Mouse (Mus musculus) kidney, adult 2 months (tissue): ENCODE results near the gene Trim72. TPM values are rescaled to one million over a fixed set of nuclear protein-coding genes. Genes with fewer than 3 reads are reported as not detected.
"Not testable (repeated sequence)": the region's sequence is repeated elsewhere in the genome, so short reads cannot be mapped to it uniquely, and the experiment has no call there.

ENCODE experiments used
- DNase-seq: peaks from one replicate; pipeline ENCODE4 v3.0.0; 2021
- H3K27ac ChIP-seq: fragments of 200-500 bp; 2 replicates; pipeline ENCODE4 v1.5.1; 2012; ENCODE audit warnings: low read depth, low read length, control low read depth, inconsistent platforms; ENCODE audit not compliant: insufficient read depth
- H3K27me3 ChIP-seq: fragments of 200-500 bp; replicated peaks from 2 replicates; pipeline ENCODE4 v1.6.1; 2012; ENCODE audit warnings: mild to moderate bottlenecking, moderate library complexity, low read length, inconsistent platforms; ENCODE audit not compliant: control insufficient read depth, insufficient read depth
- H3K36me3 ChIP-seq: fragments of 200-500 bp; 2 replicates; pipeline ENCODE4 v1.6.1; 2012; ENCODE audit warnings: mild to moderate bottlenecking, moderate library complexity, low read length, inconsistent platforms; ENCODE audit not compliant: control insufficient read depth, insufficient read depth
- H3K4me1 ChIP-seq: fragments of 200-500 bp; 2 replicates; pipeline ENCODE4 v1.6.1; 2011; ENCODE audit warnings: low read length; ENCODE audit not compliant: control insufficient read depth, insufficient read depth
- H3K4me3 ChIP-seq: fragments of 200-500 bp; 2 replicates; pipeline ENCODE4 v1.5.1; 2011; ENCODE audit warnings: mild to moderate bottlenecking, low read depth, low read length, control low read depth; ENCODE audit not compliant: insufficient read depth
- CTCF ChIP-seq: fragments of 200-500 bp; conservative IDR thresholded peaks from 2 replicates; pipeline ENCODE4 v1.5.1; 2011; ENCODE audit warnings: low read depth, mild to moderate bottlenecking, control low read depth, low read length, moderate library complexity, mixed read lengths; ENCODE audit not compliant: insufficient read depth, insufficient read length
- POLR2A ChIP-seq: fragments of 200-500 bp; IDR thresholded peaks from one replicate; pipeline ENCODE4 v1.6.1; 2011; ENCODE audit warnings: low read depth, low read length, control low read depth
- WGBS: fragments of 180-500 bp; shearing (Covaris S2); methylation state at CpG from one replicate; pipeline ENCODE4 v1.1.7; 2018; 5-methylcytosine and 5-hydroxymethylcytosine counted together
- polyA plus RNA-seq: library from polyadenylated mRNA; depleted of rRNA; stranded (reverse); fragments of >200 nt; gene quantifications from 2 replicates; pipeline ENCODE4 v1.2.3, GENCODE M21; 2012

The Trim72 gene
- polyA plus RNA-seq, 1 experiment = 2.8 TPM

GRCm38 (mm10) chr7:128024364-128024763, 20.6 kb downstream of the Trim72 start:
- no peaks in the 10 kb centered on the region for H3K36me3 ChIP-seq
- no peaks in the 10 kb centered on the region for H3K27me3 ChIP-seq
- H3K4me1 ChIP-seq = no peaks in the 10 kb centered on the region
- DNase-seq = no peak
- TF ChIP-seq POLR2A (no peak), CTCF (no peak)
- WGBS = 89% methylated on average over 9 of the region's 9 CpGs
- H3K27ac ChIP-seq = no peak overlapping the region
- no peak overlapping the region for H3K4me3 ChIP-seq

GRCm38 (mm10) chr7:128024932-128025331, 21.2 kb downstream of the Trim72 start:
- Histone ChIP-seq H3K4me3 (no peak overlapping the region), H3K36me3 (no peaks in the 10 kb centered on the region), H3K27ac (no peak overlapping the region), H3K4me1 (no peaks in the 10 kb centered on the region), H3K27me3 (no peaks in the 10 kb centered on the region)
- TF ChIP-seq POLR2A = no peak
- no peak for TF ChIP-seq CTCF
- 72% methylated on average over 4 of the region's 4 CpGs for WGBS
- no peak for DNase-seq

- Histone ChIP-seq H3K4me1 (no peaks in the 10 kb centered on the region), H3K4me3 (no peak overlapping the region), H3K36me3 (no peaks in the 10 kb centered on the region), H3K27me3 (no peaks in the 10 kb centered on the region), H3K27ac (no peak overlapping the region)
- no peak for DNase-seq
- WGBS = 81% methylated on average over 4 of the region's 4 CpGs
- TF ChIP-seq POLR2A = no peak
These were observed 21.6 kb downstream of the Trim72 start for GRCm38 (mm10) chr7:128025381-128025780.

- peak; percentile 33 for DNase-seq
- no peak overlapping the region for H3K27ac ChIP-seq
- H3K27me3 ChIP-seq = no peaks in the 10 kb centered on the region
- 52% methylated on average over 9 of the region's 9 CpGs for WGBS
- no peaks in the 10 kb centered on the region for H3K36me3 ChIP-seq
- no peaks in the 10 kb centered on the region for H3K4me1 ChIP-seq
- no peak for TF ChIP-seq CTCF
- TF ChIP-seq POLR2A = no peak
- no peak overlapping the region for H3K4me3 ChIP-seq
These were observed 27.7 kb downstream of the Trim72 start for GRCm38 (mm10) chr7:128031403-128031976.

GRCm38 (mm10) chr7:128032290-128032988, 28.7 kb downstream of the Trim72 start:
- DNase-seq = peak; percentile 51

GRCm38 (mm10) chr7:128032989-128033293, 29.2 kb downstream of the Trim72 start:
- no peaks in the 10 kb centered on the region for H3K4me1 ChIP-seq
- no peak for DNase-seq
- TF ChIP-seq POLR2A (no peak), CTCF (no peak)
- no peaks in the 10 kb centered on the region for H3K36me3 ChIP-seq
- H3K4me3 ChIP-seq = no peak overlapping the region
- 91% methylated on average over 3 of the region's 3 CpGs for WGBS
- H3K27ac ChIP-seq = no peak overlapping the region
- no peaks in the 10 kb centered on the region for H3K27me3 ChIP-seq

More at GRCm38 (mm10) chr7:128032290-128032988, 28.7 kb downstream of the Trim72 start:
- Histone ChIP-seq H3K27me3 (no peaks in the 10 kb centered on the region), H3K36me3 (no peaks in the 10 kb centered on the region), H3K4me3 (no peak overlapping the region), H3K4me1 (no peaks in the 10 kb centered on the region), H3K27ac (no peak overlapping the region)
- WGBS = 87% methylated on average over 5 of the region's 5 CpGs
- TF ChIP-seq POLR2A (no peak), CTCF (no peak)

- H3K27ac ChIP-seq = no peak overlapping the region
- H3K4me3 ChIP-seq = no peak overlapping the region
- no peak for DNase-seq
- TF ChIP-seq CTCF = no peak
- no peak for TF ChIP-seq POLR2A
- WGBS = 95% methylated on average over 4 of the region's 4 CpGs
- H3K36me3 ChIP-seq = no peaks in the 10 kb centered on the region
- no peaks in the 10 kb centered on the region for H3K4me1 ChIP-seq
- H3K27me3 ChIP-seq = no peaks in the 10 kb centered on the region
These were observed 29.9 kb downstream of the Trim72 start for GRCm38 (mm10) chr7:128033616-128034015.

GRCm38 (mm10) chr7:128042161-128042820, 38.5 kb downstream of the Trim72 start:
- not testable (repeated sequence) for H3K4me3 ChIP-seq, H3K4me1 ChIP-seq, H3K36me3 ChIP-seq, H3K27ac ChIP-seq, H3K27me3 ChIP-seq, DNase-seq
- WGBS = 73% methylated on average over 15 of the region's 15 CpGs
